Mouse (Mus musculus): Measurements from ENCODE around the gene C2.
A peak's percentile ranks its signal among the peaks of the same experiment; 100 is the strongest.
"Not testable (repeated sequence)": the region's sequence is repeated elsewhere in the genome, so short reads cannot be mapped to it uniquely, and the experiment has no call there.

The C2 gene

GRCm38 (mm10) chr17:34874321-34874720 is 23.7 kb downstream of the C2 start:
- DNase-seq, result no peak

- no peak for DNase-seq
These were observed 32.1 kb downstream of the C2 start for GRCm38 (mm10) chr17:34865981-34866380.

GRCm38 (mm10) chr17:34862416-34863081 is 35.5 kb downstream of the C2 start, which contains the start of gene Cfb:
Gene Cfb (minus strand): TSS chr17:34862518.
- no peak for DNase-seq

GRCm38 (mm10) chr17:34861704-34862415 is 36.2 kb downstream of the C2 start:
- no peak for DNase-seq

- DNase-seq, result no peak
These were observed 37.6 kb downstream of the C2 start for GRCm38 (mm10) chr17:34860514-34860913.

GRCm38 (mm10) chr17:34858670-34859069 is 39.4 kb downstream of the C2 start:
- no peak for DNase-seq

- DNase-seq, result peak; percentile 38 to 44
These were observed 42.2 kb downstream of the C2 start for GRCm38 (mm10) chr17:34855825-34856224.

GRCm38 (mm10) chr17:34854761-34855160 is 43.3 kb downstream of the C2 start:
- DNase-seq, result no peak

GRCm38 (mm10) chr17:34853511-34853910 is 44.6 kb downstream of the C2 start:
- no peak for DNase-seq

GRCm38 (mm10) chr17:34850517-34851125 is 47.4 kb downstream of the C2 start:
- DNase-seq, result no peak

- DNase-seq, result peak; percentile 96 to 99
These were observed 48.1 kb downstream of the C2 start, which contains the start of the genes Skiv2l and Nelfe for GRCm38 (mm10) chr17:34849722-34850516. Gene Skiv2l (minus strand): TSS chr17:34850210. Gene Nelfe (plus strand): TSS chr17:34850391.

- DNase-seq, result no peak
These were observed 50.5 kb downstream of the C2 start for GRCm38 (mm10) chr17:34847615-34848014.

- DNase-seq, result no peak
These were observed 50.9 kb downstream of the C2 start for GRCm38 (mm10) chr17:34847192-34847591.

- no peak for DNase-seq
These were observed 53.2 kb downstream of the C2 start for GRCm38 (mm10) chr17:34844884-34845283.

- no peak for DNase-seq
These were observed 57.2 kb downstream of the C2 start for GRCm38 (mm10) chr17:34840736-34841307.

- DNase-seq, result no peak
These were observed 59.3 kb downstream of the C2 start for GRCm38 (mm10) chr17:34838785-34839184.

GRCm38 (mm10) chr17:34837464-34838324 is 60.4 kb downstream of the C2 start:
- DNase-seq, result peak in 1 of 2 experiments; percentile 26

- peak; percentile 96 to 97 for DNase-seq
These were observed 61.2 kb downstream of the C2 start, which contains the start of the genes Stk19 and Dxo for GRCm38 (mm10) chr17:34836856-34837221. Gene Stk19 (minus strand): TSS chr17:34836945. Gene Dxo (plus strand): TSS chr17:34837019.

GRCm38 (mm10) chr17:34836155-34836855 is 61.8 kb downstream of the C2 start:
- no peak for DNase-seq

GRCm38 (mm10) chr17:34830776-34831175 is 67.3 kb downstream of the C2 start:
- DNase-seq, result not testable (repeated sequence)

All from cerebellum, postnatal 36 days (tissue).